Mouse (Mus musculus) liver, postnatal 0 days (tissue): ENCODE measurements around the gene D1Pas1.

Experiments
- CTCF ChIP-seq: sonication (generic); IDR thresholded peaks from 2 replicates; pipeline ENCODE4 v1.5.1; 2016; ENCODE audit warnings: antibody characterized with exemption, low read depth
- EP300 ChIP-seq: IDR thresholded peaks from 2 replicates; pipeline ENCODE4 v1.6.1; 2016; ENCODE audit warnings: antibody characterized with exemption, low read depth, mild to moderate bottlenecking

GRCm38 (mm10) chr1:186926950-186927316 is 40.3 kb upstream of the D1Pas1 start:
- TF ChIP-seq CTCF, result no peak
- TF ChIP-seq EP300, result no peak
